Mouse (Mus musculus) layer of hippocampus, adult 2 months (tissue): ENCODE results near the gene Ablim1. TPM values are rescaled to one million over a fixed set of nuclear protein-coding genes. Genes with fewer than 3 reads are reported as not detected.
A peak's percentile ranks its signal among the peaks of the same experiment; 100 is the strongest.

ENCODE experiments used
- DNase-seq, 2 experiments: peaks; one replicate each; pipeline ENCODE4 v3.0.0; 2022; ENCODE audit warnings: low spot score in 2 of 2
- H3K27ac ChIP-seq: fragments of 200-600 bp; 2 replicates; pipeline ENCODE4 v1.8.1; 2022
- H3K4me3 ChIP-seq: fragments of 200-600 bp; 2 replicates; pipeline ENCODE4 v1.8.1; 2022; ENCODE audit warnings: mild to moderate bottlenecking
- CTCF ChIP-seq: fragments of 200-600 bp; conservative IDR thresholded peaks from 2 replicates; pipeline ENCODE4 v1.8.1; 2022; ENCODE audit warnings: antibody characterized with exemption, mild to moderate bottlenecking, moderate library complexity
- total RNA-seq, 2 experiments: library from RNA; stranded (reverse); gene quantifications; 2 replicates each; pipeline ENCODE4 v1.2.3; 2021

Ablim1 gene
- total RNA-seq, 2 experiments from 2014 or later = 85.1 to 86.0 TPM

DNA sequence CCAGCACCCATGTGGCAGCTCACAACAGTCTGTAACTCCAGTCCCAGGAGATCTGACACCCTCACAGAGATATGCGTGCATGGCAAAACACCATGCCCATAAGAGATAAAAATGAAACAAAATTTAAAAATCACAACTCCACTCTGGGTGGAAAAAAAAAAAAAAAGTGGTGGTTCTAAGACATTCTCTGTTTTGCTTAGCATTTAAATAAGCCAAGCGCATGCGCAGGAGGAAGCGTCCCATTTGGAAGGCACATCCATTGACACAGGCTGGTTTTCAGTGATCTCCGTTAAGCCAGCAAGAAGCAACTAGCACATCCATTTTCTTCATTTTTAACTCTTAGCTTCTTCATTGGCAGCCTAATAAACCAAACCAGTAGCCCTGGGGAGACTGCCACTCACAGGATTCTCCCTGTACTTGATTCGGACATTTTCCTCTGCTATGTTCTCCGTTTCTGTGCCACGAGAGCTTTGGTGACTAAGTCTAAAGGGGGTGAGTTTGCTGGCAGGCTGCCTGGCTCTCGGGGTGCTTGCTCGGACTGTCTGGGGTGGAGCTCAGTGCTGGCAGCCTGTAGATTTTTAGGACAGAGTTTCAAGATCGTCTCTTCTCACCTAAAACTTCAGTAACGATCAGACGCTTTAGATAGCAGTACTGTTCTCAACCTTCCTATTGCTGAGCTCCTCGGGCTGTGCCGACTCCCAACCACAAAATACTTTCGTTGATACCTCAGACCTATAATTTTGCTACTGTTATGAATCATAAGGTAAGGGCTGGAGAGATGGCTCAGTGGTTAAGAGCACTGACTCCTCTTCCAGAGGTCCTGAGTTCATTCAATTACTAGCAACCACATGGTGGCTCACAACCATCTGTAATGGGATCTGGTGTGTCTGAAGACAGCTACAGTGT lies 259.3 kb downstream of the Ablim1 start:
- no peak overlapping the region for H3K4me3 ChIP-seq
- TF ChIP-seq CTCF = no peak
- H3K27ac ChIP-seq = no peak overlapping the region
- no peak for DNase-seq

DNA sequence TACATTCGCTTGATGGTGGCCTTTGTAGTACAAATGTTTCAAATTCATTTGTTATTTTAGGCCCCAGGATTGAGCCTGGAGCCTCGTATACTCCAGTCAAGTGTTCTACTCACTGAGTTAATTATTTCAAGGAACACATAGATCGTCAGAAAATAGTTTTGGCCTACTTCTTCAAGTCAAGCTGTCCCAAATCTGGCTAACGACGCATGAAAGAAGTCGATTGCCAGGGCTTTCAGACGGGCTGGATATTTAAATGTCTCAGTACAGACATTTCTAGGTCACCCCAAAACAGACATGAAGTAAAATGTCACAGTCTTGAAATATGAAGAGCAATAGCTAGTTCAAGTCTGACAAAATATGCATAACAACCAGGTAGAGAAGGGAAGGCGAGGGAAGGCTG lies 261.8 kb downstream of the Ablim1 start:
- H3K4me3 ChIP-seq = no peak overlapping the region
- no peak for TF ChIP-seq CTCF
- DNase-seq = no peak
- no peak overlapping the region for H3K27ac ChIP-seq

DNA sequence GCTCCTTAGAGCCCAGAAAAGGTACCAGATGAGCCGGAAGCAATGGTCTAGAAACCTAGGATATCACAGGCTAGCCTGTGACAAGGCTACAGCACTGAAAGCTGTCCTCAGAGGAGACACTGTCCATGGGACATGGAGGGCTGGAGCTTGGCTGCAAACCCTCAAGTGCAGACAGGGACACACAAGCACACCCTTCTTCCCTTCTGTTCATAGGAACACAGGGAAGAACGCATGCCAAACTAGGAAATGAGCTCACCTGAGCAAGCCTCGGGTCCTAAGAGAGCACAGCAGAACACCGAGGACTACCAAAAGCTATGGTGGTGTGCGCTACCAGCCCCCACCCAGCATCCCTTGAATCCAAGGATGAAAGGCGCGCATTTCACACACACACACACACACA lies 262.7 kb downstream of the Ablim1 start:
- no peak for DNase-seq
- TF ChIP-seq CTCF = no peak

GRCm38 (mm10) chr19:57049592-57050090 lies 265.1 kb downstream of the Ablim1 start:
- TF ChIP-seq CTCF = no peak
- DNase-seq = no peak
- Histone ChIP-seq H3K4me3 (no peak overlapping the region), H3K27ac (no peak overlapping the region)

More for the DNA sequence above, 262.7 kb downstream of the Ablim1 start:
- Histone ChIP-seq H3K4me3 (no peak overlapping the region), H3K27ac (no peak overlapping the region)

- no peak for DNase-seq
- no peak for TF ChIP-seq CTCF
- H3K4me3 ChIP-seq = no peak overlapping the region
- no peak overlapping the region for H3K27ac ChIP-seq
Observed at GRCm38 (mm10) chr19:57047671-57048320, 266.9 kb downstream of the Ablim1 start.

DNA sequence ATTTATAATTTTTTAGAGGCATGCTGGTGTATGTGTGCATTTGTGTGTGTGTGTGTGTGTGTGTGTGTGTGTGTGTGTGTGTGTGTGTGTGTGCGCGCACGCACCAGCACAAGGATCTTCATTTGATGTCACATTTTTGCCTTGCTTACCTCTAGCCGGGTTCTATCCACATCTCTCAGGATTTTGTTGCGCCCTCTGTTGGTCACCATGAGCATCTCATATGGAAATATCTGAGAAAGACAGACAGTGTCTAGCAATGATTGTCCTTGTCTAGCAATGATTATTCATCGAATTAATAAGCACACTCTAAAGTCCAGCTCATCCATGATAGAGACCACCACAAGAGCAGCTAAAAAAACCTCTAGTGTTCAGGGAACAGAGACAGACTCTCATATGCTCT lies 275.5 kb downstream of the Ablim1 start:
- H3K4me3 ChIP-seq = no peak overlapping the region
- DNase-seq = no peak
- TF ChIP-seq CTCF = peak; percentile 75
- no peak overlapping the region for H3K27ac ChIP-seq

DNA sequence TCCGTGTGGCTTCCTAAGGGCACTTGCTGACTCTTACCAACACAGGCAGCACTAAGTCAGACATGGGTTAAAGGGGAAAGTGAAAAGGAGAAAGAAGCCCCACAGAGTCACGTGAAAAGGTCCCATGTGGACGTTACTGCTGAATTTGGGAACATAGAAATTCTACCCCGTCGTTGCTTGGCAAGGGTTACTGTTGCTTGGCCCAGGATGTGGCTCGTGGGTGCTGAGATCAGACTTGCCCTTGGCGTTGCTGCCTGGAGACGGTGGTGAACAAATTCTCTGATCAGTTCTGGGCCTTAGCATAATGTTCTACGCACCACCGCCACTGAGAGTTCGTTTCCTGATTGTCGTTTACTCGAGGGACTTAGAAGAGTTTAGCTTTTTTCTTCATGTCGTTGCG lies 277.9 kb downstream of the Ablim1 start:
- no peak overlapping the region for H3K4me3 ChIP-seq
- no peak for DNase-seq
- TF ChIP-seq CTCF = no peak
- no peak overlapping the region for H3K27ac ChIP-seq

DNA sequence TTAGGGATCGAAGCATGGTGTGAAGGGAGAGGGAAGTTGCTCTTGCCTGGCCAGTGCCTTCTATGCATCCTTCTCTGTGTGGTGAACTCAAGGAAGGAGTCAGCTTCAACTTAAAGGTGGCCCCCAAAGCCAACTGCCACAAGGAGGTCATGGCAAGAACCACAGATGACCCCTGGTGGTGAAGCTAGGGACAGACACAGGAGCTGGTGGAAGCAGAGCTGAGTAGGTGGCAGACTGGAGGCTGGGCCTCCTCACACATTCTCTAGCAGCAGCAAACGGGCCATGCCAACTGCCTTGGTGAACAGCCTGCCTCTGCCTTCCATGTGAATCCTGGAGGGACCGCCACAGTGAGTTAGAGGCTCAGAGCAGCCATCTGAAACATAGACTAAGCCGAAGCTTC lies 283.1 kb downstream of the Ablim1 start:
- no peak overlapping the region for H3K4me3 ChIP-seq
- DNase-seq = peak; percentile 54 to 64
- TF ChIP-seq CTCF = peak; percentile 86
- no peak overlapping the region for H3K27ac ChIP-seq

- DNase-seq = no peak
- peak overlapping the region; percentile 46; the same call in 1 of the 2 replicates for H3K27ac ChIP-seq
- no peak for TF ChIP-seq CTCF
- no peak overlapping the region for H3K4me3 ChIP-seq
Observed at GRCm38 (mm10) chr19:57029461-57029860, 285.3 kb downstream of the Ablim1 start.

- peak; percentile 47 for TF ChIP-seq CTCF
- Histone ChIP-seq H3K4me3 (no peak overlapping the region), H3K27ac (peak overlapping the region; percentile 46; the same call in 1 of the 2 replicates)
- no peak for DNase-seq
Observed at GRCm38 (mm10) chr19:57028327-57029179, 286.2 kb downstream of the Ablim1 start.

DNA sequence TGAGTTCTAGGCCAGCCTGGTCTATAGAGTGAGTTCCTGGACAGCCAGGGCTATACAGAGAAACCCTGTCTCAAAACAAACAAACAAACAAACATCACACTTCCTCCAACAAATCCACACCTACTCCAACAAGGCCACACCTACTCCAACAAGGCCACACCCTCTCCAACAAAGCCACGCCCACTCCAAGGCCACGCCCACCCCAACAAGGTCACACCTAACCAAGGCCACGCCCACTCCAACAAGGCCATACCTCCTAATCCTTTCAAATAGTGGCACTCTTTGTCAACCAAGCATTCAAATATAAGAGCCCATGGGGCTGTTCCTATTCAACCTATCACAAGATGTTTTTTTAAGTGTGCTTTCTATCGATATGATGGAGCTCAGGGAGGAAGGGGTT lies 288.2 kb downstream of the Ablim1 start:
- H3K4me3 ChIP-seq = no peak overlapping the region
- TF ChIP-seq CTCF = no peak
- H3K27ac ChIP-seq = no peak overlapping the region
- DNase-seq = no peak

DNA sequence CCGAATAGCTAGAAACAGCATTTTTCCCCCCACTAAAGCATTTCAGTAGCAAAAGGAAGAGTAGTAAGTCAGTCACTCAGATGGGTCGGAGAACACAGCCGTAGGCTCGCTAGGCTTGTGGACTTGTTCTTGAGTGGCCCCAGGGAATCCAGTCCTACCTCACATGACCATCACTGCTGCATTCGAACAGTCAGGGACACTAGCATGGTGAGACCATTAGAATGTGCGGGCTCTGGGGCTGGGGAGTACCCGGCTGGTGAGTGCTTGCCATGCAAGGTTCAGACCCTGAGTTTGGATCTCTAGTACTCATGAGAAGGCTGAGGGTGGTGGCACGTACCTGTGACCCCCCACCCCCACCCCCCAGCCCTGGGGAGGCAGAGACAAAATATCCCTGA lies 296.9 kb downstream of the Ablim1 start:
- Histone ChIP-seq H3K4me3 (no peak overlapping the region), H3K27ac (no peak overlapping the region)
- TF ChIP-seq CTCF = no peak
- DNase-seq = no peak
